In genomic region chr10:110881346-110881745, GRCm38 (mm10) we compare ENCODE assay signal across 24 mouse cellular contexts.
"Had no signal": no experiment of that assay in that cellular context is flagged by ENCODE, and none has a peak within 500 bp of the region (broad histone marks: within the 10 kb centered on the region; RNA-seq: fewer than 3 reads in every experiment).

No protein-coding gene starts in this region.

- H3K9ac ChIP-seq: heart, embryonic 12.5 days; hindbrain, embryonic 12.5 days; hindbrain, embryonic 15.5 days; kidney, embryonic 15.5 days; limb, embryonic 12.5 days; liver, embryonic 13.5 days had no signal

- H3K4me3 ChIP-seq: gastrocnemius, adult 2 months; heart, adult 2 months; heart, embryonic 12.5 days; hindbrain, embryonic 10.5 days; hindbrain, embryonic 12.5 days; hindbrain, embryonic 15.5 days; kidney, embryonic 15.5 days; limb, embryonic 10.5 days; limb, embryonic 12.5 days; liver, embryonic 13.5 days had no signal

- H3K27me3 ChIP-seq: heart, embryonic 12.5 days; hindbrain, embryonic 12.5 days; hindbrain, embryonic 15.5 days; kidney, embryonic 15.5 days; limb, embryonic 12.5 days; liver, embryonic 13.5 days had no signal

- H3K27ac ChIP-seq: gastrocnemius, adult 2 months; heart, adult 2 months; hindbrain, embryonic 10.5 days; hindbrain, embryonic 12.5 days; hindbrain, embryonic 15.5 days; hindbrain, postnatal 0 days; kidney, embryonic 15.5 days; kidney, postnatal 0 days; limb, embryonic 10.5 days; limb, embryonic 12.5 days; liver, embryonic 13.5 days had no signal

- H3K9me3 ChIP-seq: heart, embryonic 12.5 days; hindbrain, embryonic 10.5 days; hindbrain, embryonic 12.5 days; hindbrain, embryonic 15.5 days; kidney, embryonic 15.5 days; limb, embryonic 10.5 days; limb, embryonic 12.5 days; liver, embryonic 13.5 days had no signal

- H3K4me1 ChIP-seq: hindbrain, embryonic 15.5 days; liver, embryonic 13.5 days had no signal

- H3K36me3 ChIP-seq: heart, embryonic 12.5 days; hindbrain, embryonic 10.5 days; hindbrain, embryonic 12.5 days; hindbrain, embryonic 15.5 days; kidney, embryonic 15.5 days; limb, embryonic 10.5 days; limb, embryonic 12.5 days; liver, embryonic 13.5 days had no signal

- DNase-seq: gastrocnemius, adult 2 months; gastrocnemius, postnatal 10 days; gastrocnemius, postnatal 25 days; heart, adult 2 months; heart, postnatal 10 days; heart, postnatal 4 days; kidney, adult 11 months; kidney, adult 2 months; kidney, adult 9 months; kidney, postnatal 14 days; kidney, postnatal 36 days; layer of hippocampus, adult 9-11 months; layer of hippocampus, postnatal 36 days; liver; liver, embryonic 13.5 days had no signal
